Mouse (Mus musculus): ENCODE measurements around the gene Prkab1.

- TF ChIP-seq CTCF (IDR thresholded peaks at IDR 0.05; ENCODE audit: control insufficient read depth, insufficient read depth, low read length) (no peak), POLR2A (IDR thresholded peaks at IDR 0.05; ENCODE audit: borderline replicate concordance, control insufficient read depth, low read depth, low read length) (no peak)
These were observed 30.2 kb downstream of the Prkab1 start for GRCm38 (mm10) chr5:115994101-115994500.
